Mouse (Mus musculus) inflammation-experienced regulatory T-cells, adult 6 months (primary cell): Measurements from ENCODE around the gene Sfrp2. TPM values are rescaled to one million over a fixed set of nuclear protein-coding genes. Genes with fewer than 3 reads are reported as not detected.

Experiments used
- polyA plus RNA-seq, 3 experiments: library from polyadenylated mRNA; unstranded; fragments of 100-300 nt; shearing (Covaris generic); gene quantifications; one replicate each; pipeline ENCODE4 v1.2.1; 2017

Sfrp2 gene
- polyA plus RNA-seq, 3 experiments from 2014 or later = 2.0 to 10.9 (median 7.8) TPM

Other genes with a start within 250 kb of the Sfrp2 start
- 1 to 10 TPM; 1.5 to 2.9 (median 2.1) TPM for gene Tlr2, start 75.4 kb downstream of the Sfrp2 start, polyA plus RNA-seq